Mouse (Mus musculus): ENCODE measurements around the gene Shroom3. TPM values are rescaled to one million over a fixed set of nuclear protein-coding genes. Genes with fewer than 3 reads are reported as not detected.

Shroom3 gene
- total and polyA plus RNA-seq, 3 experiments: 0.04 to 0.11 TPM; not detected in 1

GRCm38 (mm10) chr5:92842881-92843280, 159.6 kb downstream of the Shroom3 start:
- TF ChIP-seq ZMIZ1 (IDR thresholded peaks at IDR 0.05; ENCODE audit: low read depth, low read length): no peak
- no peak for TF ChIP-seq ZKSCAN1 (IDR thresholded peaks at IDR 0.05; ENCODE audit: borderline replicate concordance, low read depth, low read length)
- no peak for TF ChIP-seq CHD2 (IDR thresholded peaks at IDR 0.05; ENCODE audit: low read length)
- TF ChIP-seq MAFK (IDR thresholded peaks at IDR 0.05; ENCODE audit: insufficient replicate concordance, low read length): no peak
- TF ChIP-seq ETS1 (conservative IDR thresholded peaks at IDR 0.05; ENCODE audit: low read depth, low read length): no peak
- no peak for TF ChIP-seq JUND (conservative IDR thresholded peaks at IDR 0.05; ENCODE audit: low read depth, low read length)
- no peak for TF ChIP-seq TCF12 (IDR thresholded peaks at IDR 0.05; ENCODE audit: low read depth, low read length)
- no peak for TF ChIP-seq BHLHE40 (IDR thresholded peaks at IDR 0.05; ENCODE audit: low read depth, low read length)
- no peak for TF ChIP-seq MEF2A (IDR thresholded peaks at IDR 0.05; ENCODE audit: borderline replicate concordance, low read depth, low read length)
- TF ChIP-seq USF2 (conservative IDR thresholded peaks at IDR 0.05; ENCODE audit: low read depth, low read length): no peak
- TF ChIP-seq MAX (IDR thresholded peaks at IDR 0.05; ENCODE audit: low read length): no peak
- no peak for TF ChIP-seq CTCF (conservative IDR thresholded peaks at IDR 0.05 in 1 of 2, IDR thresholded peaks at IDR 0.05 in 1 of 2; ENCODE audit: low read depth in 2 of 2, low read length in 2 of 2)
- no peak for TF ChIP-seq E2F4 (IDR thresholded peaks at IDR 0.05; ENCODE audit: insufficient replicate concordance, low read depth, low read length)
- TF ChIP-seq POLR2AphosphoS2 (IDR thresholded peaks at IDR 0.05; ENCODE audit: low read depth, low read length): no peak
- no peak overlapping the region for H3K4me3 ChIP-seq (replicated peaks in 1 of 3; ENCODE audit: low read depth in 2 of 3, low read length in 2 of 3, poor library complexity in 1 of 3)
- H3K4me1 ChIP-seq (ENCODE audit: control insufficient read depth in 1 of 2, insufficient read depth in 2 of 2): no peaks in the 10 kb centered on the region
- DNase-seq (ENCODE audit: extremely low read depth): no peak
- no peaks in the 10 kb centered on the region for H3K27me3 ChIP-seq (replicated peaks)
- no peaks in the 10 kb centered on the region for H3K79me2 ChIP-seq (replicated peaks; ENCODE audit: control insufficient read depth, extremely low read depth, insufficient read depth, poor library complexity, severe bottlenecking)
- no peak overlapping the region for H3K9ac ChIP-seq (ENCODE audit: insufficient read depth, low read depth)
- H3K36me3 ChIP-seq (replicated peaks in 1 of 2; ENCODE audit: control insufficient read depth in 1 of 2, insufficient read depth in 1 of 2, low read length in 1 of 2): no peaks in the 10 kb centered on the region
- no peak overlapping the region for H3K4me2 ChIP-seq (ENCODE audit: insufficient read depth, low read depth, poor library complexity, severe bottlenecking)
- no peak overlapping the region for H3K27ac ChIP-seq (ENCODE audit: insufficient read depth, low read depth)
- in situ Hi-C loops (cut with MboI; ENCODE audit: low pct_ligation_motif_present, low pct_unique_long_range_greater_than_20kb, low sequenced_read_pairs) (no loop called here), dilution Hi-C loops (cut with MboI; ENCODE audit: extremely low pct_ligation_motif_present, extremely low pct_unique_long_range_greater_than_20kb, low sequenced_read_pairs) (no loop called here)
- H3K9me3 ChIP-seq (replicated peaks; ENCODE audit: low read length): no peaks in the 10 kb centered on the region

GRCm38 (mm10) chr5:92843850-92844785, 160.9 kb downstream of the Shroom3 start:
- Histone ChIP-seq H3K9me3 (replicated peaks; ENCODE audit: low read length) (no peaks in the 10 kb centered on the region), H3K79me2 (replicated peaks; ENCODE audit: control insufficient read depth, extremely low read depth, insufficient read depth, poor library complexity, severe bottlenecking) (no peaks in the 10 kb centered on the region), H3K27me3 (replicated peaks) (no peaks in the 10 kb centered on the region), H3K4me2 (ENCODE audit: insufficient read depth, low read depth, poor library complexity, severe bottlenecking) (no peak overlapping the region), H3K4me3 (replicated peaks in 1 of 3; ENCODE audit: low read depth in 2 of 3, low read length in 2 of 3, poor library complexity in 1 of 3) (no peak overlapping the region), H3K9ac (ENCODE audit: insufficient read depth, low read depth) (no peak overlapping the region), H3K4me1 (ENCODE audit: control insufficient read depth in 1 of 2, insufficient read depth in 2 of 2) (no peaks in the 10 kb centered on the region), H3K27ac (ENCODE audit: insufficient read depth, low read depth) (no peak overlapping the region), H3K36me3 (replicated peaks in 1 of 2; ENCODE audit: control insufficient read depth in 1 of 2, insufficient read depth in 1 of 2, low read length in 1 of 2) (no peaks in the 10 kb centered on the region)
- TF ChIP-seq TCF12 (IDR thresholded peaks at IDR 0.05; ENCODE audit: low read depth, low read length) (no peak), ZMIZ1 (IDR thresholded peaks at IDR 0.05; ENCODE audit: low read depth, low read length) (no peak), MYC (IDR thresholded peaks at IDR 0.05; ENCODE audit: low read depth, low read length) (no peak), MEF2A (IDR thresholded peaks at IDR 0.05; ENCODE audit: borderline replicate concordance, low read depth, low read length) (no peak), ZKSCAN1 (IDR thresholded peaks at IDR 0.05; ENCODE audit: borderline replicate concordance, low read depth, low read length) (no peak)
- dilution Hi-C loops (cut with MboI; ENCODE audit: extremely low pct_ligation_motif_present, extremely low pct_unique_long_range_greater_than_20kb, low sequenced_read_pairs): no loop called here
- DNase-seq (ENCODE audit: extremely low read depth): no peak
- in situ Hi-C loops (cut with MboI; ENCODE audit: low pct_ligation_motif_present, low pct_unique_long_range_greater_than_20kb, low sequenced_read_pairs): no loop called here
